Mouse (Mus musculus) megakaryocyte, adult 5-6 weeks (primary cell): ENCODE measurements around the gene Gad2. TPM values are rescaled to one million over a fixed set of nuclear protein-coding genes. Genes with fewer than 3 reads are reported as not detected.

Experiments
- ATAC-seq: 2 replicates; pipeline ENCODE4 v1.8.0; 2016; ENCODE audit warnings: mild to moderate bottlenecking, inconsistent platforms; ENCODE audit not compliant: poor library complexity, severe bottlenecking
- total RNA-seq, 2 experiments: library from RNA; stranded (forward) in 1 of 2; stranded (reverse) in 1 of 2; fragments of 153-499, 151-499 nt in 1 of 2; fragments of 221-1000, 200-1000 nt in 1 of 2; gene quantifications; 2 replicates each; pipeline versions ENCODE4 v1.2.3 to v1.2.4; 2015 to 2017

Gad2 gene
- total RNA-seq, 2 experiments from 2014 or later = not detected

DNA sequence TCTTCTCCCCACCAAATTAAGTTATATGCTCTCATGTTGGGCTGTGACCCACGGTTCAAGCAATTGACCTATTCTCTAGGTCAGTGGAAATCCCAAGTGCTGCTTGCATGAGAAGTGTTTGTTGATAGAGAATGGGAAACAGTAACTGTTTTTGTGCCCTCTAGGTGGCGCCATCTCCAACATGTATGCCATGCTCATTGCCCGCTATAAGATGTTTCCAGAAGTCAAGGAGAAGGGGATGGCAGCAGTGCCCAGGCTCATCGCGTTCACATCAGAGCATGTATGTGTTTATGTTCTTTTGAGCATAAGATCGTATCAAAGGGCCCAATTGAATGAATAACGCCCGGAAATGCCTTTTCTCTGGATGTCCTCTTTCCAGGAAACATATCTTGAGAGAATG lies 12.8 kb downstream of the Gad2 start:
- 0 out of 2 replicates have a peak, but pooled peaks have one; percentile 27 for ATAC-seq

DNA sequence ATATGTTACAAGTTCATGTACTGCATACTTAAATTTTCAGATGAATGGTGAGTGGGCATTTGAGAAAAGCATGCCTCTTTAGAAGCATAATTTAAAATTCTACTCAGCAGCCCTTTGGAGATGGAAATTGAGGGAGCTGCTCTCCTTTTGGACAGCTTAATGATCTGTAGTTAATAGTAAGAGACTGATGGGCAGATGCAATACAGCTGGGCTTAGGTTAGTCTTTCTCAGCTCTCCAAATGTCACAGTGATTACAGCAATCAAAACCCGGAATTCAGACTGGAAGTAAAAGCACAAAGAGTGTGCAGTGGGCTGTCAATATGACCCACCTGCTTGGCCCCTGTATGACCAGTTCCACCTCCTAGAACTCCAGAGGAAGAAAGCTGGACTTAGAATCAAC lies 24.1 kb downstream of the Gad2 start:
- no peak for ATAC-seq

DNA sequence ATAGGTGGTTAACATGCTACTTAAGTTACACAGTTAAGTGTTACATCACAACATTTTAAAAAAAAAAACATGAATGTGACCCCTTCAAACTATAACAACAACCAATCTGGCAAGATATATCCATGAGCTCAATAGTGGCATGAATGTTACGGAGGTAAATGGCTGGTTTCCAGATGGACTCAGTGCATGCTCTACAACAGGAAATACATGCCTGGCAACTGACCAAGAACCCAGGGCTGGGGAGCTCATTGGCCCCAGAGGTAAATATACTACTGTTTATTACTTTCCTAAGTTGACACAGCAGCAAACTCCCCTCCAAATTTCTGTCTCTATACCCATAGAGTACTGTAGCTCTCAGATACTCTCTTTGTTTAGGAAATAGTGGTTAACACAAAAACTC lies 26.4 kb downstream of the Gad2 start:
- no peak for ATAC-seq

DNA sequence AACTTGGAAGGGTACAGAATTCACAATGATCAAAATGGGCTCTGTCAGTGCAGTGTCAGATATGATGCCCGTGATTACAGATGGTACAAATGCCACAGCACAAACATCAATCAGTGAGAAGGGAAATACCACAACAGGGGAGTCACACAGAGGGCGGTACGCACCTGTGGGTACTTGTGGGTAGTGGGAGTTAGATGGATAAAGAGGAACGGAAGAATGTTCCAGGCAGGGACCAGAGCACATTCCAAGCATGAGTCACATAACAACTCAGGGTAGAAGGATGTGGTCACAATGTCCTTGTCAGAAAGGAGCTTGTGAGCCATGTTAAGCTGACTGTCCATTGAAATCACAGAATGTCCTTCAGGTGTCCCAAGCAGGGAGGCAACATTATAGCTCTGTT lies 29.8 kb downstream of the Gad2 start:
- ATAC-seq = no peak

DNA sequence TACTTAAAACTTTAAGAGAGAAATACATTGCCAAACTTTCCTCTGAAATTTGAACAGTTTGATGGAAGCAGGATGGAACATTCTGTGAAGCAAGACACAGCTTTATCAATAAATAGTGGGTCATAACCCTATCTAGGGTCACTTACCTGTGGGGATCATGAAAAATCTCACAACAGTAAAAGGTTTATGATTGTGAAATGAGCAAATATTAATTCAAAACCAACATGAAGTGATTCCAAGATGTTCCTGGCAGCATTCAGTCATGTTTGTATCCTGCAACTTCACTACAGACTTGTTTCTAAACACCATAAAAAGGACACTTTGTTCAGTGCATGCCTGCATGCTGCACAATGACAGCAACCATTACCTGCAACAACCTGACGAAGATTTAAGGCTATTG lies 41.7 kb downstream of the Gad2 start:
- no peak for ATAC-seq

DNA sequence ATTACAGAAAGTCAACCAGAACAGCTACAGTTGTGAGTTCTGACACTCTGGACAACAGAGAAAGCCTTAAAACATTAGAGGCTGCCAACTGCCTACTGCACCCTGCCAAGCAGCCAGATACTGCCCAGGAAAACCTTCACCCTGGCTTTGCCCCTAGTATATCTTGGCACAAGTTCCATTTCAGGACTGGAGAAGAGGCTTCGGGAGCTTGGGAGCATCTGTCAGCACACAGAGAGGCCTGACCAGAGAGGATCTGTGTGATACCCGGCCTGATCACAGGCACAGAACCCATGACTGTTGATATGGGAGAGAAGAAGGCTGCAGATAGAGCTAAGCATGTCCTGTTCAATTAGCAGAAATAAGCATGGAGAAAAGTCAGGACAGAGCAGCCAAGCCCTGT lies 48.4 kb downstream of the Gad2 start:
- no peak for ATAC-seq

DNA sequence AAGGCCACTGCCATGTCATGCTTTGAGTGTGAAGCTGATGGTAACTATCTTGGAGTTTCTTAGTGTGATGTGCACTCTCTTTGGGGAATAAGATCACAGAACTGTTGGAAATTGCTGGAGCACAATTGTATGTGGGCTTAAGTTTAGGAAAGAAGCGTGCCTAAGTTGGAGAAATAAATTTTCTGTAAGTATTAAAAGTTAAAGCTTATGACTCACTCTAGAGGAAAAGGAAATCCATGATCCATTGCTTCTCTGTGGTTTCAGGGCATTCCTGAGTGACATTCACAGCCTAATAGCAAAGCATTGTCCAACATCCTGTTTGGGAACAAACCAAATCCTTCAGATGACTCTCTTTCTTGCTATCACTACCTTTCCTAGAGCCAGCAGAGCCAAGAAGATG lies 49.3 kb downstream of the Gad2 start:
- no peak for ATAC-seq

DNA sequence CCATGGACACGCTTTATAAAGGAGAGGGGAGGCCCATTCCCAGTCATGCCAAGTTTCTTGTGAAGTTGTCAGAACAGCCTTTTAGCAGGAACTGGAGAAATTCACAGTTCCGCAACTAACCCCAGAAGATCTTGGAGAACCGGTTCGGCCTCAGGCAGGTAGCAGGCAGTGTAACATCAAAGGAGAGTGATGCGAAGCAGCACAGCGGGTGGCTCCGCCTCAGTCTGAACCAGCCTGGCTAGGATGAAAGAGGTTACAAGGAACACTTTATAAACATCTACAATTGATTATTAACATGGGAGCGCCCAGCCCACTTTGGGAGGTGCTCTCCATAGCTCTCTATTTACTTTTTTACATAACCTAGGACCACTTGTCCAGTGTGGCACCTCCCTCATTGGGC lies 55.1 kb downstream of the Gad2 start:
- no peak for ATAC-seq

DNA sequence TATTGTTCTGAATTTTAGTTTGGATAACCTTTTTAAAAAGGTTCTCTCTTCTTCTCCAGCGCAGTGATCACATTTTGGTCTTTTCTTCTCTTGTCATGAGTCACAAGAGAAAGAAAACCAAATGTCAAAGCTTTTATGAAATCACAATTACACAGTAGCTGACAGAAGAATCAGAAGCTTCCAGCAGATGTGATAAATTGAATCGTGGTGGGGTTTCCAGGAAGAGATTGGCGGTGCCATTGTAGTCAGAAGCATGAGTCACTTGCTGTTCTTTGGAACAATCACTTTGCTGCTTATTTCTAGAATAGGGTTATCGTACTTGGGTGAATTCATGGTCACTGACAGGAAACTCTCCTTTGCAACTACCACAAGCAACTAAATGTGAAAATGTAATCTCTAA lies 57.9 kb downstream of the Gad2 start:
- ATAC-seq = no peak

DNA sequence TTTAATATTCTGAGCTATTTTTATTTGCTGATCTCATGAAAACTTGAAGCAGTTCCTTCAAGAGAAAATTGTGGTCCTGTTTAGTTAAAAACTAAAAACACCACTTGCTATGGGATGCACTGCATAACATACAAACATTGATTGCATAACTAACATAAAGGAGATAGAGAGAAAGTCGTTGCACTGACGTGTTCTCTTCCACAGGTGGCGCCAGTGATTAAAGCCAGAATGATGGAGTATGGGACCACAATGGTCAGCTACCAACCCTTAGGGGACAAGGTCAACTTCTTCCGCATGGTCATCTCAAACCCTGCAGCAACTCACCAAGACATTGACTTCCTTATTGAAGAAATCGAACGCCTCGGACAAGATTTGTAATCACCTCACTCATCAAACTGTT lies 68.0 kb downstream of the Gad2 start:
- no peak for ATAC-seq

DNA sequence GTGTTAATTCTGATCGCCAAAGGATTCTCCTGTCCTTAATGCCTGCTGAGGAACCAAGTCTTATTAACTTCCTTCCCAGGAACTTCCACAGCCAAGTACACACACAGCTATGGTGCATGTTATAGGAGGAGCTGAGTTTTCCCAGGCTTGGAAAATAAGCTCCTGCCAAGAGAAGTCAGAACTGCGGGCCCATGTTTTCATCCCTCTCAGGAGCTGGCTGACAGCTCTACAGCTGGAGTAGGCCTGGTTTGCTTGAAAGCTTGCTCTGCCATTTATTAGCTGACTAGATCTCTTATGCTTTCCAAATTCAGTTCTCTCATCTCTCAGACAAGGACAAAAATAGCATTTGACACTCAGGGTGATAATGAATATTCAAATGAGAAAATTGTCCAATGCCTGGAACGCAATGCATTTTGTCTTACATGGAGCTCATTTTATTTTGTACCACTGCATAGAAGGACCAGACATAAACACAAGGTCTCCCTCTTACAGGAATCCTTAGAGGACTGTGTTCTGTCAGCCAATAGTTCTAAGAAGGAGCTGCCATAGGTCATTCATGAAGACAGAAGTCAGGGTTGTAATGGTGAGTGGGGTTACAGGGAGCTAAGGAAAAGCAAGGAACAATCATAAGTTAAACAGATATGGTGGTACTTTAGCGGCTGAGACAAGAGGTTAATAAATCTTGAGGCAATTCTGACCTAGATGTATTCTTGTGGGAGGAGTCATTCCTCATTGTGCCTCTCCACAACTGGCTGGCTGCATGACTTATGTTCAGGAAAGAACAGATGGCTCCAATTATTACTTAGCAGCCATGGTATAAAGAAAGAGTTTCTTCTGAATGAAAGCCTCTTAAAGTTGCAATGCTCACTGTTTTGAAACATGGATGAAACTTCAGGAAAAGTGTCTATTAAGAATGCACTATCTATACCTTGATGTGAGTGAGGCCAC lies 83.0 kb downstream of the Gad2 start:
- ATAC-seq = no peak

DNA sequence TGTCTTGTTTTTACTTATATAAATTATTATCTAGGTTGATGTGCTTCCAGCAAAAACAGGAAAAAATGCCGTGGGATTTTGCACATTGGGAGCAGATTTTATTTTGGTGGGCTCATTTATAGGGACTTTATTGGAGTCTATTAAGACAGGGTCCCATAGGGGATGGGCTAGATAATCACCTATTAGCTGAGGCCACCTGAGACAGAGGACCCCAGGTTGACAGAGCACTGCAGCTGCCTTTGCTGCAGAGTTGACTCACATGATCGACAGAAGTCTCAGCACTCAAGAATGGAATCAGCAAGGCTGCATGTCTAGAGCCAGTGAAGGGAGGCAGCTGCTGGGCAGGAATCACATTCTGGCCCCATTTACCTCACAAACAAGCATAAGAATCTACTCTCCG lies 84.2 kb downstream of the Gad2 start:
- no peak for ATAC-seq

DNA sequence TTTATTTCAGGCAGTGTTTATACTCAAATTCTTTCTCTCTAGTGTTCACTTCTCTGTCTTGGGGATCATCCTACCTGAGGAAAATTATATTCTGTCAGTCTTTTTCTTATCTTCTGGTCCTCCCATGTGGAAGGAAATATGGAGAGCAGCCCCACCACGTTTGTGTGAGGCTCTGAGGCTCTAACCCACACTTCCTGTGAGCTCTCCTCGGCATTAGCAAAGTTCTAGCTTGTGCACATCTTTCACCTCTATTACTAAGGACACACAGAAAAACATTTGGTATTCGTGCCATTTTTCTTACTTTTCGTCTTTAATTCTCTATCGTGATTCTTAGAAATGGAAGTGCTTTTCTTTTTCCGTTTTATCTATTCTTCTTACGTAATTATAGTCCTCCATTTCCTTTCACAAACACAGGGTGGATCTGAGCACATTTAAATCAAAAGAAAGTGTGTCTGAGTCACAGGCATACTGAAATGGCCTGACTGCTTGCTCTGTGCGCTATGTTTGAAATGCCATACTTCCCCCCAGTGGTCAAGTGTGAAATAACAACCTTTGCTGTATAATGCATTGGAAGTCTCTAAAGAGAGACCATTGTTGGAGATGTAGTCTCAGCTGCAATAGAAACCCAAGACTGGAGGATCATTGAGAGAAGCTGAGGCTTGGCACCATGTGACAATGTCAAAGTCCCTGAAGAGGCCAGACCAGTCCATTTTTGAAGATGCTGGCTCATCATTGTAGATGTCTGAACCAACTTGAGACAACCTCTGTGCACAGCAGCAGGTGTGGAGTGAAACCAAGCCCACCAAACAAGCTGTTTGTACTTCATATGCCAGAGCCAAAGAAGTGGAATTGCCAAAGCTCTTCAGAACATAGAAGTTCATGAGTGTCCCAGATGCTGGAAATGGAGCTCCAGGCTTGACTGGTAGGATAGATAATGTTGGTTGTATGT lies 99.8 kb downstream of the Gad2 start:
- ATAC-seq = peak; percentile 96

DNA sequence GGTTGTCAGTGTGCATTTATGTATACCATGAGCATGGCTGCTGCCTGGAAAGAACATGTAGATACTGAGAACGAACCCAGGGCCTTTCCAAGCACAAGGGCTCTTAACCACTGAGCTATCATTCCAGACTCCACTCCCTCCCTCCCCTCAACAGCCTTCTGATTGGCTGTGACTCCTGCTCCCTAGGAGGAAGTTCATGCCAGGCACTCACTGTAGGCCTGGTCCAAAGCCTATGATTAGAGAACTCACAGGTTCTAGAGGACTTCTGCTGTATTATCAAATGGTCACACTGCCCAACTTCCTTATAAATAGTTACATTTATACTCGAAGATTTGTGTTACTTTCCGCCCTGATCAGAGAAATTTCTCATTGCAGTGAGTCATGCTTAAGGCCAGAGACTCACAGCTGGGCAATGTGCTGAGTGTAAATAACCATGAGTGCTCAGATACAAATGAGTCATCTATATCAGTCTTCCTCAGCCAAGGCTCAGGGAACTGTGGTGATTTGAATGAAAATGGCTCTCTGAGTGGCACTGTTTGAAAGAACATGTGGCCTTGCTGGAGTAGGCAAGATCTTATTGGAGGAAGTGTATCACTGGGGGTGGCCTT lies 102.0 kb downstream of the Gad2 start:
- ATAC-seq = no peak

DNA sequence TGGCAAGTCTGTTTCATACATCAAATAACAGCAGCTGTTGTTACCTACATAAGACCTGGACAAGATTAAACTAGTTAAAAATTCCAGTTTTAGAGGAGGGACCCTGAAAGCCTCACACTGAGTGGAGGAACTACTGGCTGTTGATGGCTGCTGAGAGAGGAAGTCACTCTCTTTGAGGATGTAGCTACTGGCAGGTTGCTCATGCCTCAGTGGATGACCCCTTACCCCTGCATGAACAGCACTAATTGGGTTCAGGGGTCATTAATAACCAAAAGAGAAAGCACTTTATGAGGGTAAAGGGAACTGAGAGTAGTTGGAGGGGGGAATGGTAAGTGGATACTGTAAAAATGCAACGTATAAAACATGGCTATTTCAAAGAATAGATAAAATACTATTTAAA lies 105.1 kb downstream of the Gad2 start:
- ATAC-seq = peak; percentile 79

DNA sequence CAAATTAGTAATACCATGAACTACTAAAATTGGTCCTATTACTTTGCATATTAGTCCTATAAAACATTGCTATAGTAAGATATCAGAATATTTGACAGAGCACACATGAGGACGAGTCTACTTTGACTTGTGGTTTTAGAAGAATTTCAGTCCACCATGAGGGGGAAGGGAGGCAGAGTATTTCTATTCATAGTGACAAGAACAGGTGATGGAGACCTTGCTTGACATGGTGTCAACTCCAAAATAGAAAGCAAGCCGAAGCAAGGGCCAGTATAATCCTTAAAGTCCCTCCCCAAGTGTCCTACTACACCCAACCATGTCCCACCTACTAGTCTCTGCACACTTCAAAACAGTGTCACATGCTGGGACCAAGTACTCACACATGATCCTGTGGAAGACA lies 114.1 kb downstream of the Gad2 start:
- ATAC-seq = no peak

DNA sequence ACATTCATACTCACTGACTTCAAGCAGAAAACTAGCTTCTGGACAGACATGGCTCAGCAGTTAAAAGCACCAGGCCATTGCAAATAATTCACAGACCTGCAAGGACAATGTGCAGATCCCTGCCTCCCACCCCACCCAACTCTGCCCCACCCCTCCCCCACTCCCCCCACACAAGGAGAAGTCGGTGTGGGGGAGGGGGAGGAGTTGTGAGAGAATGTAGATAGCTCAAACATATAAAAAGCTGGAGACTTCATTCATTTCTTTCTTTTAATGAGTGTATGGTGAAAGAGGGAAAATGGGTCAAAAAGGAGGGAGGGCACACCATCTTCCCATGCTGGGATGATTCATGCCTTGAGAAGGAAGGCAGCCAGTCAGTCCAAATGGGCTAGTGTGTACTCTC lies 117.4 kb downstream of the Gad2 start:
- ATAC-seq = no peak

DNA sequence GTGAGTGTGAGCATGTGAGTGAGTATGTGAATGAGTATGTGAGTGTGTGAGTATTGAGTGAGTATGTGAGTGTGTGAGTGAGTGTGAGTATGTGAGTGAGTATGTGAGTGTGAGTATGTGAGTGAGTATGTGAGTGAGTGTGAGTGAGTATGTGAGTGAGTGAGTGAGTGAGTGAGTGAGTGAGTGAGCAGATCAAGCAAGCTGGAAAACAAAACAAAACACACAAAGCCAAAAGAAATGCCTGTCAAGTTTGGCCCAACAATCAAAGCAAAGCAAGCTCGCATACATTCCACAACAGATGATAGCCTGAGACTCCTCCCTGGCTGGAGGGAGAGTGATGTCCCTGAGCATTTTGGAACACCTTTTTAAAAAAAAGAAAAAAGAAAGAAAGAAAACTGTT lies 118.4 kb downstream of the Gad2 start:
- ATAC-seq = no peak

DNA sequence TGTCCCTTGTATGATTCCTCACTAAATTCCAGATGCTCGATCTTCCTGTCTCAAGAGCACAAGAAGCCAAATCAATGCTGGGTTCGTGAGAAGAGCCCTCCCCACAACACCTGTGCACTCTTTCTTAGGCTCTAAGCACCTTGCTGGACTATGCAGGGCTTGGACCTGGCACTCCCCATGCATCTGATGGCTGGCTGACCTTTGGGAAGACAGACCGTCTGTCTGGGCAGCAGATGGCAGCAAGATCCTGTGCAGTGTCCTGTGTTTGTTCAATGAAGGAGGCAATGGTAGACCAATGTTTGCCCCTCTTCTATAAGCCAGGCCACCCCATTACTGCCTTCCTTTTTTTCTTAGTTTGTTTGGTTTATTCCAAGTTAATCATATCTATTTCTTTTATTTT lies 119.2 kb downstream of the Gad2 start:
- ATAC-seq = no peak
